Mouse (Mus musculus): Measurements from ENCODE around the gene Nsa2.
"Not testable (repeated sequence)": the region's sequence is repeated elsewhere in the genome, so short reads cannot be mapped to it uniquely, and the experiment has no call there.

Nsa2 gene

DNA sequence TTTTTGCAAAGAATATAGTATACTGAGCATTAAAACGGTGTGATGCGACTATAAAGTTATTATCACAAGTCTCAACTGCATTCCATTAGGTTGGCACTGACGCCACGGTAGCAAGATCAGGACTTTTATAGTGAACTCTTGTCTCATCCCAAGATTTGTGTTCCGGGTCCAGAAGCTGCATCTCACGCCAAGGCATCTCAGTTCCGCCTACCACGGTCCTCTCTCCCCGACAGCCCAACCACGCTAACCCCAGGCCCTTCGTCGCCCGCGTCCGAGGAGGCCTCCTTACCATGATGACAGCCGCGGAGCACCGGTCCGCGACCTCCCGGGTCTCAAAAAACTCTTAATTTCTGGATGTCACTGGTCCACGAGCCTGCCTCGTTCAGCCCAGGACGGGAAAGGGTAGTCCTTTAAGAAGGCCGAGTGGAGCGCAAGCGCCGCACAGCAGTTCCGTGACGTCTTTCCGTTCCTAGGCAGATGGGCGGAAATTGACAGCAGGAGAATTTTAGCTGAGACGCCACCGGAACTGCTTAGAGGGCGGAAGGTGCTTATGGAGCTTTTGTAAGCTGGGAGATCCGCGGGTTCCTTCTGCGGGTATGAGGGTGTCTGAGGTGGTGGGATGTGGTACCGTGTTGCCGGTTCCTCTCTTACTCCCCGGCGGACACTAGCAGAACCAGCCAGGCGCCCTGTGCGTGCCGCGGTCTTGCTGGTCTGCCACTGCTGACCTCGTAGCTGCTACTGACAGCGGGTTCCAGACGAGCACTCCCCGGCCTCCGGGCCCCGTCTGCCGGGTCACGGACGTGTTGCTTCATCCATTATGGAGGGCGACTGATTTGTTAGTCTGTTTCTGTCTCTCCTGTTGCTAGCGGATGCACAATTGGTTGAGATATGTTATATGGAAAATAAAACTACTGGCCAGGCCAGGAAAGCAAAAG, at the start of gene Nsa2, which contains the start of gene Gfm2:
Nsa2 (minus strand) TSS at position 472 of the 935 bp plus-strand sequence.
Gfm2 (plus strand) TSS at position 472 of the 935 bp plus-strand sequence.
- peak; percentile 80 to 87 for DNase-seq (ENCODE audit: low spot score in 2 of 2)

DNA sequence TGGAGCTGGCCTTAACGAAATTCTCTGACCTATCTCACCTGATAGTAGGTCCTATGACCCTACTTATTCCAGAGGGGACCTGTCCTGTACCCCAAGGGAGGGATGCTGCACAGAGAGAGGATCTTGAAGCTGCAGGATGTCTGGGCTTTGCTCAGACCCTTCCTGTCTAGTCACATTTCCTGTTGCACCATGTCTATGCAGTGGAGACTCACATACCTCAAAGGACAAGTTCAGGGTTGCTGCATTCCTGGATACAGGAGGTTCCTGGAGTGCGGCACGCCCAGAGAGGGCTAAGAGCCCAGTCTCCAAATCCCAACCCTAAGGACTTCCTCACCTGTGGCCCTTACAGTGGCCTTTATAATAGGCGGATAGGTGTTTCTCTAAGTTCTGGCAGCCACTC, 48.6 kb upstream of the Nsa2 start:
- no peak for DNase-seq (ENCODE audit: low spot score in 2 of 2)

DNA sequence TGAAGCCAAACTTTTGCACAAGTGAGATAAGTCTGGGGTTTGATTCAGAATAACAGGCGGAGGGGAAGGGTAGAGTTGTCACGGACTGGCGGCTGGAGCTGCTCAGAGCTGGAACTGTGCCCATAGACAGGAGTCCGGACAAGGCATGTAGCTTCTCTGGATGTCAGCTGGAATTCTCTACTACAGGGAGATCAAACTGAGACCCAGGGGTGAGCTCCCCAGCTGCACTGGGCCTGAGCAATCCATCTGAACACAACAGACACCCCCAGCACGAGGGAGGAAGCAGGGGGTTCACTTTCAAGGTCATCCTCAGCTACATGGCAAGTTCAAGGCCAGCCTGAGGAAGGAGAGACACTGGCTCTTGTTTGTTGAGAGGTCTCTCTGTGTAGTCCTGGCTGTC, 46.9 kb upstream of the Nsa2 start:
- DNase-seq (ENCODE audit: low spot score in 2 of 2): no peak

DNA sequence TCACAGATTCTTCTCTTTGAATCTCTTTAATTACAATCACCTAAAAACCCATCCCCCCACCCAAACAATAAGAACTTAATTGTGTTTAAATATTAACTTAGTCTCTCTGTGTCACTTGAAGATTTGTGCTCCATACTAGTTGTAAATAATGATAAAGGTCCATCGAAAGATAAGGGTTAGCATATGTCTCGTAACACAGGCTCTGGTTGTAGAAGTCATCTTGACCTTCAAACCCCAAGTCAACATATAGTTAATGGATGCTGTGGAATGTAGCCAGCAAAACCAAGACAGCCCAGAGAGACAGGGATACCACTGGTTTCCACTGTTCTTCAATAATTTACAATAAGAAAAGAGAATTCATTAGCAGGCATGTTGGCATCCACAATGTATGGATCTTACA, 46.4 kb upstream of the Nsa2 start:
- no peak for DNase-seq (ENCODE audit: low spot score in 2 of 2)

DNA sequence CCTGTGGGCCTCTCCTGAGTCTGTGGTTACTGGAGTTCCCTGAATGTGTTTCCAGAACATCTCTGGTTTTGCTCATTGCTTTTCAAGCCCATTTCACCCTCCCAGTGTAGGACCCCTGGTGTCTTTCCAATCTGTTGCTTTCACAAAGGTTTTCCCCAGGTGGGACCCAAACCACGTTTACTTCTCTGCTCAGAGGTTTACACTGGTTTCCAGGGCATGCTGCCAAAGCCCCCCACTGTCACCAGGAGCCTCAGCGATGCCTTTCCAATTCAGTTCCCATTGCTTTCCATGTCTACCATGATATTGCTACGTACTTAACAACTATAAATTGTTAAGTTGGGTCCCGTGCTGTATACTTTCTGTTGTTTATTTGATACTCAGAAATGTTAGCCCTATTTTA, 45.1 kb upstream of the Nsa2 start:
- no peak for DNase-seq (ENCODE audit: low spot score in 2 of 2)

DNA sequence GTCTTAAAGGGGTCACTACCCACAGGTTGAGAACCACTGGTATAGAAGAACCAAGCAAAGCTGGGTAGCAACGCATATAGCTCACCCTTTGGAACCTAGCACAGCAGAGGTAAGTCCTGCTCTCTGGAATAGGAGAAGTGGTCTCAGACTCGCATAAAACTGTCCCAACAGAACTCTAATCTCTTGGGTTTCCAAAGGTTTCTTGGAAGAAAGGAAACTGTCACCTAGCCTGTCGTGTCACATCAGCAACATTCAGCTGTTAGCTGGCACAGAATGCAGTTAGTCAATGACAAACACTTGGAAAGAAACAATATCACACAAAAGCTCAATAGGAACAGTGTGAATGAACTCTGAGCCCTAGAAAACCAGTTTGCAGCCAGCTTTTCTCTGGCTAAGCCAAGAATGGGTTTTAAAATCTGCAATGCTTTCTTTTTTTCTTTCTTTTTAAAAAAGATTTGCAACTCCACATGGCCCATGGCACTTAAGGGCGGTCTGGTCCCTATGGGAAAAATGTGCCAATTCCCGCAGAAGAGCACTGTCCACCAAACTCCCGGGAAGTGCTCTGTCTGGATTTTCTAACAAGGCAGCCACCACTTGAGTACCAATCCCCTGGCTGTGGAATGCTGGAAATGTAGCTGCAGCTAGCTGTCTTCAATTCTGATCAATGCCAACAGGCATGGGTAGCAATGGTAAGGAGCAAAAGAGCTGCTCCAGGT, 42.5 kb upstream of the Nsa2 start:
- no peak for DNase-seq (ENCODE audit: low spot score in 2 of 2)

DNA sequence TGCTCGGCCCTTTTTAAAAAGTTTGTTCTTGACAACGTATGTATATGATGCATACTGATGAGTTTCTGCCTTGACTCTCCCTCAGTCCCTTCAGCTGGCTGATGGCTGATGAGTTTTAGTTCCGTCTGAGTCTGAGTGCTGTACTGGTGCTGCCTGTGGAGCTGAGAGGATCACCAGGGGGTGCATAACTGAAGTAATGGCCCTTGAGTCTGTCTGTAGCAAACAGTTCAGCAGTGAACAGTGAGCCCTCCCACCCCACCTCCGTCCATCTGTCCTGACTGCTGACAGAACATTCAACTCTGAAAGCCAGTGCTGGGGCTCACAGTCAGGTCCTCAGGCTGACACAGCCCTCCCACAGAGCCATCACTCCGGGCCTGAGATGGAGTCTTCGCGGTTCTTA, 41.2 kb upstream of the Nsa2 start:
- no peak for DNase-seq (ENCODE audit: low spot score in 2 of 2)

DNA sequence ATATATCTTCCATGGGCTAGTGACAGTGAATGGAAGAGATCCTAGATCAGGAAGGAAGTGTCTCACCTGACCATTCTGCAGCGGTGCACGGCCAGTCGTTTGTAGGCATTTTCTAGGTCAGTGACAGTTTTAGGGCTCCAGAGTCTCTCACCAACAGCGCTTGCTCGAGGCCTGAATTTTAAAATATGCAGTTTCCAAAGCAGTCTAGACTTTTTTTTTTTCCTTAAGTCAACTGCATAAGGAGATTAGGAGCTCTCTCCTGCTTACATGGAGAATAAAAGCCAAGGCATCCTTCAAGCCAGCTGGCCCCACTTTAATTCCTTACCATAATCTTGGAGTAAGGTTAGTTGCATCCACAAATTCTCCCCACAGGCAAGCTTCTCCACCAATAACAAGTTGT, 39.0 kb upstream of the Nsa2 start:
- no peak for DNase-seq (ENCODE audit: low spot score in 2 of 2)

DNA sequence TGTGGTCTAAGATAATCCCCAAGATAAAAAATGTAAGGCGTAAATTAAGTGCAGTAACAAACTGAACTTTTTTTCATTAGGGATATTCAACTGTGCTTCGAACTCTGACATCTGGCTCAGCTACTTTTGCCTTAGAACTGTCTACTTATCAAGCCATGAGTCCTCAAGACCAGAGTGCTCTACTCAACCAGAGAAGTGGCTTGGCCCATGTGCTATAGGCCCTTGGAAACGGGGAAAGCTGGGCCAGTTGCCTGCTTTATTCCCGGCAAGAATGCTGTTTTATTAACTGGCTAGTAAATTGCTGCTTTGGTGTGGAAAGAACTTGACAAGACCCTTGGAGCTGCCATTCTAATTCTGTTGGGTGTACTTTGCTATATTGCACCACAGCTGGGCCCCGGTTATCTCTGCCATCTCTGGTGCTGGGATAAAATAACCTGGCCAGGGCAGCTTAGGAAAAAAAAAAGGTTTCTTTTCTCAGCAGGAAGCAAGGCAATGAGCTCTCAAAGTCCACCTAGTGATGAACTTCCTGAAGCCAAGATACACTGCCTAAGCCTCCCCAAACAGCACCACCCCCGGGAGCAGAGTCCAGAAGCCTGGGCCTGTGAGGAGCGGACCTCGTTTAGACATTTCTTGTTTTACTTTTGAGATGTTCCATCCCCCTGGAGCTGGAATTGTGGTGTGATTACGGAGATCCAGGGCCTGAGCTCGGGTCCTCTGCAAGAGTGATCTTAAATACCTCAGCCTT, 38.0 kb upstream of the Nsa2 start:
- DNase-seq (ENCODE audit: low spot score in 2 of 2): no peak

DNA sequence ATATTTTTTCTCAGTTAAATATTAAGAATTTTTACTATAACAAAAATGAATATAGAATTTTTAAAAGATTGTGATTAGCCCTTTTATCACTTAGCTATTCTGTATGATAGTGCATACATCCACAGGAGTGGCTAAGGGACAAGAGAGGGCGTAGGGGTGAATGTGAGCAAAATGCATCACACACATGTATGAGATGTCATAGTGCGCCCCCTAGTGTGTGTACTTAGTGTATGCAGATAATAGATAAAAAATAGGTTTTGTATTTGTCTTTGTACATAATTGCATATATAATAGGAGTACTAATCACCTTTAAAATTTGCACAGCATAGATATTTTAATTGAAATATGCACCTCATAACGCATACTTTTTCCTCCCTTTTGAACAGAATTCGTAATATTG, 8.1 kb upstream of the Nsa2 start:
- no peak for DNase-seq (ENCODE audit: low spot score in 2 of 2)

DNA sequence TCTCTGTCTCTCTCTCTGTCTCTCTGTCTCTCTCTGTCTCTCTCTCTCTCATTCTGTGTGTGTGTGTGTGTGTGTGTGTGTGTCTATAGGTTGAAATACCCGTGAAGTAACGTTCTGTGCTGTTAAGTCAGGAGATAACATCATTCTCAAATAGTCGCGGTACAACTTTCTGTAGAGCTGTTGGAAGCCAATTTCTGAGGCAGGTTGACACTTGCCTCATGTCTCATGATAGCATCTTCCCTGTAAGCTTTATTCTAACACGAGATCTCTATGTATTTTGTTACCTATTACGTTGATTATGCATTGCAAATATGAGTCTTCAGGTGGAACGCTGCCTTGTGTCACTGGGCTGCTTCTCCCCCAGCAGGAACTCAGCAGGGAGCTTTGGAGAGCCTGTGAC, 4.6 kb upstream of the Nsa2 start:
- DNase-seq (ENCODE audit: low spot score in 2 of 2): no peak

DNA sequence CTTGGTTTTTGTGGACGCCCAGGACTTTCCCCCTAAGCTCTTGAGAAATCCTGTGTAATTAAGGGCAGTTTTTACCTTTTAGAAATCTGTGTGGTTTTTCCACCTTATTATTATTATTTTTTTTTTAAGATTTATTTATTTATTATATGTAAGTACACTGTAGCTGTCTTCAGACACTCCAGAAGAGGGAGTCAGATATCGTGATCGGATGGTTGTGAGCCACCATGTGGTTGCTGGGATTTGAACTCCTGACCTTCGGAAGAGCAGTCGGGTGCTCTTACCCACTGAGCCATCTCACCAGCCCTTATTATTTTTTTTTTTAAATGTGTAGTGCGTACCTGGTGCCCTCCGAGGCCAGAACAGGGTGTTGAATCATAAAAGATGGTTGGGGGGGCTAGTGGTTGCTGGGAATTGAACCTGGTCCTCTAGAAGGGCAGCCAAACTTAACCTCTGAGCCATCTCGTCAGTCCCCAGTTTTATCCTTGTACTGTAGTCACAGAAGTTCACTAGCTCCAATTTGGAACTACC, 731 bp upstream of the Nsa2 start:
- not testable (repeated sequence) for DNase-seq (ENCODE audit: low spot score in 2 of 2)

DNA sequence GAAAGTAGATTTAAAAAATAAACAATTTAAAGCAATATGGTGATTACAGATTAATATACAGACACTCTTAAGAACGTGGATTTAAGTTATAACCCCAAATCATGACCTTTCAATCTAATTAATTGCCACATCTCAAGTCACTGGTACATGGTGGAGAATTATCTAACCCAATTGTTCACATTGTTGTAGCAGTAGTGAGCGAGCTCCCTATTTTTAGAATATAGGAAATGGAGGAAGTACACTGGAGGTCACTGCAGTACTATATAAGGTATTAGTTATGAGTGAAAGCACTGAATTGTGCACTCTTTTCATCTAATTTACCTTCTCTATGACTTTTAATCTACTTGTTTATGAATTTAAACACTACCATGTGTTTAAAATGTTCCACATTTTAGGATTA, 7.3 kb downstream of the Nsa2 start:
- not testable (repeated sequence) for DNase-seq (ENCODE audit: low spot score in 2 of 2)

DNA sequence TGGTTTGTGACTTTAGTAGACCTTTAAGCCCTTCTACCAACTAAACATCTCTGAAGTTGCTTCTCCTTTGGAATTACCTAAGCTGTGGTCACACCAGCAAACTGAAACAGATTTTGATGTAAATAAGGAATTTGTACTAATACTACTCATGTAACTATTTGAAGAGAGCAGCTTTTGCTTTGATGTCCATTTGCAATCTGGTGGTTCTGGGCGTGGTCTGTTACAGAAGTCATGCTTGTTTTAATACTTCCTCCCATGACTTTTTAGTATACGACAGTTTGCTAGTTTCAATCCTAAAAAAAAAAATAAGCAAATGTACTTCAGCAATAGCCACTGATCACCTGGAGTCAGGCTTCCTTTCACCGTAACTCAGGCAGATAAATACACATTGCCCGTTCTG, 8.1 kb downstream of the Nsa2 start:
- not testable (repeated sequence) for DNase-seq (ENCODE audit: low spot score in 2 of 2)

DNA sequence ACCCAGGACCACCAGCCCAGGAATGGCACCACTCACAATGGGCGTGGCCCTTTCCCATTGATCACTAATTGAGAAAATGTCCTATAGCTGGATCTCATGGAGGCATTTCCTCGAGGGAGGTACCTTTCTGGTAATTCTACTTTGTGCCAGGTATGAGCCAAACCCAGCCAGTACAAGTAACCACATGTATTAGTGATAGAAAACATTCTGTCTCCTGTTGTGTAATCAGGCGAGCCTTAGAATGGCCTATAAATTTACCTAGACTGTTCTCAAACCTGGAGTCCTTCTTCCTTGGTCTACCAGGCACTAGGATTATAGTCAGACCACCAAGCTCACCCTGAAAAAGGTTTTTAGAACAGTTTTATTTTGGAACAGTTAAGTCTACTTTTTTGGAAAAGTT, 16.4 kb downstream of the Nsa2 start:
- no peak for DNase-seq (ENCODE audit: low spot score in 2 of 2)

DNA sequence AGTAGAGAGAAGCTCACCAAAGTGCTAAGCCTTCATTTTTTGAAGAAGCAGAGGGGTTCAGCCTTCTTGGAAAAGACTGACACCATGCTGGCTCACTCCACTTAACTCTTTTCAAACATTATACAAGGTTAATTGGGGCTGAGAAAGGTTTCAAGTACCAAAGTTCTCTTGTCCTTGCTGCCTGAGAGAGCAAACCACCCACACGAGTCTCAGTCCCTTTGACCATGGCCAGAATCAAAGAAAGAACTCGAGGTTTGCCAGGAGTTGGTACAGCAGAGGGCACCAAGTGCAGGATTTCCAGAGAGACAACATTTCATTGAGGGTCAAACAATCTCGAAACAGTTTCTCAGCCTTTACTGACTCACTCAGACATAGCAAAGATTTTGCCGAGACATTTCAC, 28.7 kb downstream of the Nsa2 start:
- no peak for DNase-seq (ENCODE audit: low spot score in 2 of 2)

DNA sequence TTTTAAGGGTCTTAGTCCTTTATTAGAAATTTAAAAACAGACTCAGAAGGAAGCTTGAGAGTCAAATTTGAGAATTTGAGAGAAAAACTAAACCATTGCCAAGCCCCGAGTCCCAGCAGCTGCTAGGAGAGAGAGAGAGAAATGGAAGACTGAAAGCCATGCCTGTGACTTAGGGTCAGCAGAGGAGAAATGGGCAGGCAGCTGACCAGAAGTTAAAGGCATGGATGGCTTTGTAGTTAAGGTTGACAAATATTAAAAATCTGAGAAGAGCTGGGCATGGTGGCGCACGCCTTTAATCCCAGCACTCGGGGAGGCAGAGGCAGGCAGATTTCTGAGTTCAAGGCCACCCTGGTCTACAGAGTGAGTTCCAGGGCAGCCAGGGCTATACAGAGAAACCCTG, 30.0 kb downstream of the Nsa2 start:
- not testable (repeated sequence) for DNase-seq (ENCODE audit: low spot score in 2 of 2)

DNA sequence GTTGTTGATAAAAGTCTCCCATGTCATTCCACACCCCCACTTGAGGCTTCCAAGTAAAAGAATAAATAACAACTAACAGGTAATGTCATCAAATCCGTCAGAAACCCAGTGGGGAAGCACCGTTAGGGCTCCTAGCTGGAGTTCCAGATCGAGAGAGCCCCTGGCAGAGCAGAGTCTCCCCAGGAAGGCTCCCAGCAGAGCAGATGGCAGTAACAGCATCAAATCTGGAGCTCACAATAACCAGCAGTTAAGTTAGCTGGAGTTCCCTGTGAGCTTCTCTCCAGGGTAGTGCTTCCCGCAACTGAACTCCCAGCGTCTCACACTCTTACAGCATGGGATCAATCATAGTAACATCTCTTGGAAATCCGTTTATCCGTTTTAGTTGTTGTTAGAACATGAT, 32.7 kb downstream of the Nsa2 start:
- DNase-seq (ENCODE audit: low spot score in 2 of 2): no peak

DNA sequence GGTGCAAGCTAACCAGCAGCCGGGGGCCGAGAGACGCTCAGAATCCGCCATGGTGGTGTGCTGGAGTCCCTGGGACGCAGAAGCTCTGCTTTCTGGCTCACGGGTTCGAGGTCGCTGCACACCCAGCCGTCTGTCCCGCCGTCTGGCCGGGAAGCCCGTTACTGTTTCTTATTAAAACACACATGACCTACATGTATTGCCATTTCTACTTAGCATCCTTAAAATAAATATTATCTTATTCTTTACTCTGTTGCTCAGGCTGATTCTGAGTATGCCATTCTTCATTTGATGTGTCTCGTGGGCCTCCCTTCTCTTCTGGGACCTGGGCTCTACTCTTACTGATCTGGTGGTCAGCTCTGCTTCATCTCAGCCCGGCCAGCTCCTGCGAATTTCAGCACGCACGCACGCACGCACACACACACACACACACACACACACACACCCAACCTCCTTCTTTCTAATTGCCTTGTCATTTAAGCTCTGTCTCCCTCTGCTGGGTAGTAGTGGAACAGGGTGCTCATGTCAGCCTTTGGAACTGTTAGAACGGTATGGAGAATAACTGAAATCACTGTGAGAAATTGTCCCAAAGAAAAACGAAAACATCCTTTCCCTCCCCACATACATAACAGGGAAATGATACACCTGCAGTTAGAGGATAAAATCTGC, 38.4 kb downstream of the Nsa2 start, which contains the start of gene Gm6169:
Gm6169 (minus strand) TSS at position 51 of the 666 bp plus-strand sequence.
- DNase-seq (ENCODE audit: low spot score in 2 of 2): peak; percentile 23 to 47

DNA sequence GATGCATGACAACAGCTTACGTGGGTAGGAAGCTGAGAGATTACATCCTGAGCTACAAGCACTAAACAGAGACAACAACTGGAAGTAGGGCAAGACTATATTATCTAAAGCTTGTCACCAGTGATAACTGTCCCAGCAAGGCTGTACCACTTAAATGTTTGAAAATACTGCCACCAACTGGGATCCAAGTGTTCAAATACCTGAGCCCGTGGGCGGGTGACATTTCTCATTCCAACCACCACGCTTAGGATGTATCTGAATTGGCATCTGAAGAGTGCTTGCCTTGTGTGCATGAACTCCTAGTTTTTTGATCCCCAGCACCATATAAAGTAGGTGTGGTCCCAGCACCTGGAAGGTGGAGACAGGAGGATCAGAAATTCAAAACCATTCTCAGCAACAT, 42.0 kb downstream of the Nsa2 start:
- DNase-seq (ENCODE audit: low spot score in 2 of 2): no peak

DNA sequence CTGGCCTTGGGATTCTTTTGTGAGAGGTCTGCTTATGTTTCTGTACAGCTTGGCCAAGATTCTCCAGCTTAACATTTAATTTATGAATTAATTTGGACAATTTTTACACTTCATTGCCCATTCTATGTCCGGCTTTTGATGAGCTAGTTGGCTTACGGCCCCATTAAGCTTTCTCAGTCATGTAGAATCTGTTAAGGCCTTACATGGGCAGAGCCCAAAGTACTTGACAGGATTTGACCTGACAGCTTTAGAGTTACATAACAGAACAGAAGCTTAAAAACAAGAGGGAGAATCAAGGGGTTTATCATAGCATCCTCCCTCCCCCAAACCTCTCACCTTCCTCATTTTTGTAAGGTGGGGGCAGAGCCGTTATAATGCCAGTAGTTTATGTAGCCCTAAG, 49.6 kb downstream of the Nsa2 start:
- DNase-seq (ENCODE audit: low spot score in 2 of 2): no peak
